Mouse (Mus musculus): Measurements from ENCODE around the gene Olfr212.
"Not testable (repeated sequence)": the region's sequence is repeated elsewhere in the genome, so short reads cannot be mapped to it uniquely, and the experiment has no call there.

The Olfr212 gene

DNA sequence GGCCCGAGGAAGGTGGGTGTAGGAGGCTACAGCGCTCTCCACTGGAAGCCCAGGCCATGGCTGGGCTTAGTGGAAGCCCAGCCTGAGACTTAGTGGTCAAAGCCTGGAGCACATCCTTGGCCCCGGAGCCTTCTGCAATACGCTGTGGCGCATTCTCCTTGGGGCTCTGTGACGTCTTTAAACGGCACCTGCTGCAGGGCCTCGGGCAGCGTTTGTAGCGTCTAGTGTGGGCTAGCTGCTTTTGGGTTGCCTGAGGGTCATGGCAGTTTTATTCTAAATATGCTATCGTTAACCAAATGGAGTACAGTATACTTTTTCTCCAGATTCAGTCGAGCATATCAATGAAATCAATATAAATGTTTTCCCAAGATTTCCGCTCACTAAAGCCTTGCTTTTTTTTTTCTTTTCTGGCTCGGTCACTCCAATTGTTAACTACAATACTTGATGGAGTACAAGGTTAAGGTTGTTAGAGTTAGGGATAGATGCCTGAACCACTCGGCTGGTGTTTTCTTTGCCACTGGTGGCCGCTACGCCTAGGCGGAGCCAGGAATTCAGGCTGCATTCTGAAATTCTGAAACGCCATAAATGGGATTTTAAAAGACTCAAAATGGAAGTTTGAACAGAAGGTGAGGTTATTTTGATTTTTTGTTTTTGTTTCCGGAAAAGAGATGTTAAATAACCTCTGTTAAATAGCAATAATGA, at the start of gene Olfr212:
TSS of gene Olfr212 (plus strand) at position 215 of the 702 bp plus-strand sequence.
- not testable (repeated sequence) for DNase-seq (ENCODE audit: low read depth, low spot score)

DNA sequence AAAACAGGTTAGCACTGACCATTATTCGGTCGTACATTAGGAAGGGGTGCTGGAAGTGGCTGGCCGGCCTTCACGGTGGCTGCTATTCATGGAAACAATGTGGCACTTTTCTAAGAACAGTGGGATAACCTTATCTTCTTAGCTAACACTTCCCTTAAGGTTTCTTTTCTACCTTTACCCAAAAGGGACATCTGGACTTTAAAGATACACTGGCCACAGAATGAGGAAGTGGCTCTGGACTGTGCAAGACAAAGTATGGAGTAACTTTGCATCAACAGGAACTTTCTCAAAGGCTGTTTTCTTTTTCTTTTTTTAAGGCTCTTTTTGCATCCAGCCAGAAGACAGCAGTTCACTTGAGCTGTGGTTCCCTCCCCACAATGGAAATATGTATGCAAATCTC, 47.6 kb upstream of the Olfr212 start:
- DNase-seq (ENCODE audit: low read depth, low spot score): no peak

DNA sequence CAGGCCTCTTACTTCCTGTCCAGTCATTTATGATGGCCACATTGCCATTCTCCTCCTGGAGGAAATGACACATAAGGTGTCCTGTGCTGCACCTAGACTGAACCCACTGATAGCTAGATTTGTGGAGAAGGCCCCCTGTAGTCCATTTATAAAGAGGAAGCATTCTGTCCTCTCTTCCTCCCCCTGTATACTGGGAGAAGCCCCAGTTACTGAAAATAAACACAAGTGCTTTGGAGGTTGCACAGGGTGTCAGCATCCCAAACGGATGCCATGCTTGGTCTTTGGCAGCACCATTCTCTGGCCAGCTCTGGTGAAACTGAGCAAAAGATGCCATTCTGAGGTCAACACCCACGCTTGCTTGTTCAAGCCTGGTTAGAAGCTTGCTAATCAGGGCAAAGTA, 47.1 kb upstream of the Olfr212 start:
- no peak for DNase-seq (ENCODE audit: low read depth, low spot score)

GRCm38 (mm10) chr6:116460544-116461283, 45.6 kb upstream of the Olfr212 start, which contains the start of gene Alox5:
TSS of gene Alox5 (minus strand) at chr6:116461178.
- no peak for DNase-seq (ENCODE audit: low read depth, low spot score)

GRCm38 (mm10) chr6:116468081-116468480, 38.2 kb upstream of the Olfr212 start:
- no peak for DNase-seq (ENCODE audit: low read depth, low spot score)

DNA sequence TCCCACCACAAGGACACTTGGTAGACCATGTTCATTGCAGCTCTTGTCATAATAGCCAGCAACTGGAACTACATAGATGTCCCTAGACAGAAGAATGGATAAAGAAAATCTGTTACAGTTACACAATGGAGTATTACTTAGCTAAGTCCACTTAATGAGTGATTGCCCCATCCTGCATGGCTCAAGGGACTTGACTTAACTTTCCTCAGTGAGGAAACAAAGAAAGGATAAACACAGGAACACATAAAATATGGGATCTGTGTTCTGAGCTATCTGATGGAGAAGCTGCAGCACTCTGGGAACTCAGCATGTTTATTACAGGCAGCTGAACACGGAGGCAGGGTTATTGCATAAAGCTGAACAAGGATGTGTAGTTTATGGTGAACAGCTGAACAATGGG, 21.2 kb upstream of the Olfr212 start:
- DNase-seq (ENCODE audit: low read depth, low spot score): no peak

DNA sequence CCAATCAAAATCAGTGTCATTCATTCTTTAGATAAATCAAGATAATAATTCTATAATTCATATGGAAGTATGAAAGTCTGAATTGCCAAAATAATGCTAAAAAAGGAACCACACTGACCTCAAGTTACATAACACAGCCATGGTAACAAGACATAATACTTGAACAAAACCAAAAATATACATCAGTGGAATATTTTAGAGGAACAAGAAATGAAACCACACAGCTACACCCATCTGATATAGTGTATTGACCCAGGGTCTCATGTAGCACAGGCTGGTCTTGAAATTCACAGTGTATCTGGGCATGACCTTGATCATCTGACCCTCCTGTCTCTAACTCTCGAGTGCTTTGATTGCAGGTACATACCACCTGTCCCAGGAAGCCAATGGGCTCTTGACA, 19.5 kb upstream of the Olfr212 start:
- no peak for DNase-seq (ENCODE audit: low read depth, low spot score)

DNA sequence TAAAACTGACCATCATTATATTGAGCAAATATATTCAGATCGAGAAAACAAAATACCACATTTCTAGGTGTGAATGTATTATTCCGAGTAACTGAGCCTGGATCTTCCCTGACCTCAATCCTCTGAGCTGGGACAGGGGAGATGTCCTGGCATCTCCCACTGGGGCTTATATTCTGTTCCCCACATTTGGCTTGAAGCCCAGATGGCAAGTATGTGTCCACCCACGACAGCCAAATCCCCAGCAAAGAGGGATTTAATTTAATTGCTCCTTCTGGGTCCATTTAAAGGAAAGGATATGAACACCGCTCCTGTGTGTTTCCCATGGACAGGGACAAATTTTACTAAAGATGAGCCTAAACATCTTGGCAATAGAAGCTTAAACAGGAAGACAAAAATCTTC, 17.5 kb upstream of the Olfr212 start, which contains the start of gene Olfr211:
TSS of gene Olfr211 (plus strand) at position 301 of the 400 bp plus-strand sequence.
- peak; percentile 23 for DNase-seq (ENCODE audit: low read depth, low spot score)

DNA sequence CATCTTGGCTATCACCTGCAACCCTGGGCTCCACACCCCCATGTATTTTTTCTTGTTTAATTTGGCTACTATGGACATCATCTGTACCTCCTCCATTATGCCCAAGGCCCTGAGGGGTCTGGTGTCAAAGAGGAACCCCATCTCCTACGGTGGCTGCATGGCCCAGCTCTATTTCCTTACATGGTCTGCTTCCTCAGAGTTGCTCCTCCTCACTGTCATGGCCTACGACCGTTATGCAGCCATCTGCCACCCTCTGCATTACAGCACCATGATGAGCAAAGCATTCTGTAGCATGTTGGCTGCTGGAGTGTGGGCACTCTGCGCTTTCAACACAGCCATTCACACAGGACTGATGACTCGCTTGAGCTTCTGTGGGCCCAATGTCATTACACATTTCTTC, 12.6 kb upstream of the Olfr212 start:
- DNase-seq (ENCODE audit: low read depth, low spot score): no peak

- DNase-seq (ENCODE audit: low read depth, low spot score): no peak
Observed at GRCm38 (mm10) chr6:116495960-116496359, 10.4 kb upstream of the Olfr212 start.

GRCm38 (mm10) chr6:116514832-116515231, 8.5 kb downstream of the Olfr212 start:
- no peak for DNase-seq (ENCODE audit: low read depth, low spot score)

DNA sequence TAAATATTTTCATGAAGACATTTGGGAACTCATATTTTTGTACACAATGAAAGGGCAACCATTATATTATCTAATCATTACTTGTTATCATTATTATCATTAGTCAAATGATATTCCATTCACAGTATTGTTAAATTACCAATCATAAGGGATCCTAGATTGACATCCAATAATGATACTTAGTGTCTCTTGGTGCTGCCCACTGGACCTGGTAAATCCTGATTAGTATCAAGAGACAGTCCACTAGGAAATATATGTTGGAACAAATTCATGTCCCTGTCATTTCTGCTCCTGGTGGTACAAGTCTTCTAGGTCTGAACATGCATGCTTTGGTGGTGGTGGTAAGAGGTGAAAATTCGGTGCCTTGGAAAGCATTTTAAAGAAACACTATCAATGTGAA, 31.8 kb downstream of the Olfr212 start, which contains the start of gene Olfr213:
TSS of gene Olfr213 (plus strand) at position 301 of the 400 bp plus-strand sequence.
- no peak for DNase-seq (ENCODE audit: low read depth, low spot score)

- no peak for DNase-seq (ENCODE audit: low read depth, low spot score)
Observed at GRCm38 (mm10) chr6:116542500-116542899, 36.2 kb downstream of the Olfr212 start.

- not testable (repeated sequence) for DNase-seq (ENCODE audit: low read depth, low spot score)
Observed at GRCm38 (mm10) chr6:116550841-116551240, 44.5 kb downstream of the Olfr212 start, which contains the start of gene Gm5580. TSS of gene Gm5580 (plus strand) at chr6:116551141.

- no peak for DNase-seq (ENCODE audit: low read depth, low spot score)
Observed at GRCm38 (mm10) chr6:116553935-116554334, 47.6 kb downstream of the Olfr212 start, which contains the start of gene Olfr214. TSS of gene Olfr214 (plus strand) at chr6:116554235.

GRCm38 (mm10) chr6:116554952-116555351, 48.6 kb downstream of the Olfr212 start:
- DNase-seq (ENCODE audit: low read depth, low spot score): no peak

Data from retina, postnatal 7 days (tissue).